Mouse (Mus musculus) stomach, embryonic 15.5 days (tissue): Measurements from ENCODE around the gene Neu4. TPM values are rescaled to one million over a fixed set of nuclear protein-coding genes. Genes with fewer than 3 reads are reported as not detected.

Experiments
- ATAC-seq: fragments of 200-750 bp; cut with Nextera tagmentation; 2 replicates; pipeline ENCODE4 v1.8.0; 2017; ENCODE audit warnings: low read depth, moderate number of reproducible peaks, moderate TSS enrichment; ENCODE audit not compliant: insufficient read depth, low FRiP score
- H3K27ac ChIP-seq: fragments of 300-500 bp; sonication (generic); 2 replicates; pipeline ENCODE4 v1.5.1; 2015; ENCODE audit warnings: mild to moderate bottlenecking, inconsistent platforms
- H3K27me3 ChIP-seq: fragments of 300-500 bp; sonication (generic); replicated peaks from 2 replicates; pipeline ENCODE4 v1.6.1; 2015; ENCODE audit warnings: inconsistent platforms
- H3K36me3 ChIP-seq: fragments of 300-500 bp; sonication (generic); 2 replicates; pipeline ENCODE4 v1.6.1; 2015; ENCODE audit warnings: inconsistent platforms
- H3K4me1 ChIP-seq: fragments of 300-500 bp; sonication (generic); 2 replicates; pipeline ENCODE4 v1.6.1; 2015; ENCODE audit warnings: inconsistent platforms
- H3K4me2 ChIP-seq: fragments of 300-500 bp; sonication (generic); 2 replicates; pipeline ENCODE4 v1.6.1; 2015; ENCODE audit warnings: mild to moderate bottlenecking, inconsistent platforms
- H3K4me3 ChIP-seq: fragments of 300-500 bp; sonication (generic); replicated peaks from 2 replicates; pipeline ENCODE4 v1.5.1; 2015; ENCODE audit warnings: inconsistent platforms
- H3K9ac ChIP-seq: fragments of 300-500 bp; sonication (generic); 2 replicates; pipeline ENCODE4 v1.6.1; 2015; ENCODE audit warnings: inconsistent platforms
- H3K9me3 ChIP-seq: fragments of 300-500 bp; sonication (generic); 2 replicates; pipeline ENCODE4 v1.6.1; 2016; ENCODE audit warnings: inconsistent platforms
- WGBS: fragments of 180-500 bp; shearing (Covaris S2); methylation state at CpG from one replicate; pipeline ENCODE4 v1.1.7; 2015; 5-methylcytosine and 5-hydroxymethylcytosine counted together
- polyA plus RNA-seq: library from polyadenylated mRNA; unstranded; fragments of >200 nt; fragmentation: Nextera tagmentation; extraction: Ambion mirVana; gene quantifications from 2 replicates; pipeline ENCODE4 v1.2.1, GENCODE M21; 2015

Neu4 gene
- polyA plus RNA-seq, 1 experiment from 2014 or later, result not detected

- no peak overlapping the region for H3K4me3 ChIP-seq
- H3K9ac ChIP-seq, result no peak overlapping the region
- H3K4me1 ChIP-seq, result no peaks in the 10 kb centered on the region
- no peaks in the 10 kb centered on the region for H3K9me3 ChIP-seq
- no peak for ATAC-seq
- 58% methylated on average over 3 of the region's 3 CpGs for WGBS
- no peak overlapping the region for H3K27ac ChIP-seq
- no peak overlapping the region for H3K4me2 ChIP-seq
- H3K36me3 ChIP-seq, result no peaks in the 10 kb centered on the region
- H3K27me3 ChIP-seq, result no peaks in the 10 kb centered on the region
Observed at GRCm38 (mm10) chr1:94011643-94012042, 8.6 kb upstream of the Neu4 start.

DNA sequence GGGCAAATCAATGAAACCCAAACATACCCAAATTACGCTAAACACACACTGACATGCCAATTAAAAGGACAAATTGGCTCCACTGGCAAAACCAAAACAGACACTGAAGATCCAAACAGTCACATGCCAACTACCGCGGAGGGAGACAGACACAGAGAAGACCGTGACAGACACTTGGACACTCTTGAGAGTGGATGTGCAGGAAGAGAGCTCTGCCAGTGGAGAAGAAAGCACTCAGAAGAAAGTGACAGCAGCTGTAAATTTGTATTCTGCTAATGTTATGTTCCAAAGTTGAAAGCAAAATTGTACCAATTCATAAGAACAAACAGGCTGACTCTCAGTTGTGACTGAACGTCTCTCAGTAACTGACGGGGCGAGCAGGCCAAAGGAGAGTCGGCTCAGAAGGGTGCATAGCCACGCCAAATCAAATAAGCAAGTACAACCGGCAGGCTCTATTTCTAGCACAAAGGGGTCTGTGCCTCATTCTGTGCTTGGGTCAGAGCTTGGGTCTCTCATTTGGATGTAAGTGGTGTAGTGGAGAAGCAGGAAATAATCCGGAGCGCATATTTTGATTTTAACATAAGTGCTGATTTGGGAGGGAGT, 7.4 kb downstream of the Neu4 start:
- no peak for ATAC-seq
- no peaks in the 10 kb centered on the region for H3K27me3 ChIP-seq
- H3K9me3 ChIP-seq, result no peaks in the 10 kb centered on the region
- H3K9ac ChIP-seq, result no peak overlapping the region
- no peaks in the 10 kb centered on the region for H3K36me3 ChIP-seq
- WGBS, result 79% methylated on average over 12 of the region's 12 CpGs
- no peak overlapping the region for H3K27ac ChIP-seq
- H3K4me2 ChIP-seq, result no peak overlapping the region
- no peak overlapping the region for H3K4me3 ChIP-seq
- no peaks in the 10 kb centered on the region for H3K4me1 ChIP-seq

DNA sequence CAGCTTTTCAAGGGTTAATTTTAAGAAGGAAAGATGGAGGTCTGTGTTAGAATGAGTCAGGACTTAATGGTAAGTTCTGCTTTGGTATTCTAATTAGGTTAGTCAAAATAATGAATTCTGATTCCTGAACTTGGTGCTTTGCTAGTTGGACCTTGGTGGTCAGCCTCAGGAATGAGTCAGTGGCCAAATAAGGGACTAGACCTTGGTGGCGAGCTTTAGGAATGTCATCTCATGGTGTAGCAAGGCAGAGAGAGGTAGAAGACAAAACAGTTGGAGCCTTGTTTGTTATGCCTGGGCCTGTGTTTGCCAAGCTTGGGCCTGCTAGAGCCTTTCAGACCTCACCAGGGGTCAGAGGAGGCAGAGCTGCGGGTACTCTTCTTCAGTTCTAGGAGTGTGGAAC, 8.5 kb downstream of the Neu4 start:
- Histone ChIP-seq H3K4me3 (no peak overlapping the region), H3K27ac (no peak overlapping the region), H3K9ac (no peak overlapping the region), H3K9me3 (no peaks in the 10 kb centered on the region), H3K4me2 (no peak overlapping the region), H3K36me3 (no peaks in the 10 kb centered on the region), H3K27me3 (no peaks in the 10 kb centered on the region), H3K4me1 (no peaks in the 10 kb centered on the region)
- ATAC-seq, result no peak
- WGBS, result 88% methylated on average over 2 of the region's 2 CpGs

GRCm38 (mm10) chr1:94033075-94033602, 12.9 kb downstream of the Neu4 start:
- Histone ChIP-seq H3K4me3 (no peak overlapping the region), H3K9me3 (no peaks in the 10 kb centered on the region), H3K36me3 (no peaks in the 10 kb centered on the region), H3K4me1 (0 out of 2 replicates have a peak, but pooled peaks cover 3% of the 10 kb centered on the region), H3K27ac (no peak overlapping the region), H3K4me2 (no peak overlapping the region), H3K9ac (no peak overlapping the region), H3K27me3 (no peaks in the 10 kb centered on the region)
- 77% methylated on average over 2 of the region's 2 CpGs for whole genome bisulfite sequencing
- no peak for ATAC-seq

GRCm38 (mm10) chr1:94034984-94035743, 14.9 kb downstream of the Neu4 start:
- peak; percentile 78 for ATAC-seq
- peak overlapping the region; percentile 28; the same call in 1 of the 2 replicates for H3K27ac ChIP-seq
- no peaks in the 10 kb centered on the region for H3K9me3 ChIP-seq
- no peaks in the 10 kb centered on the region for H3K27me3 ChIP-seq
- H3K9ac ChIP-seq, result no peak overlapping the region
- H3K4me3 ChIP-seq, result peak overlapping the region; percentile 35
- WGBS, result under 1% methylated on average over 25 of the region's 25 CpGs
- H3K4me1 ChIP-seq, result 0 out of 2 replicates have a peak, but pooled peaks cover 3% of the 10 kb centered on the region
- H3K36me3 ChIP-seq, result no peaks in the 10 kb centered on the region
- H3K4me2 ChIP-seq, result peak overlapping the region; percentile 72

DNA sequence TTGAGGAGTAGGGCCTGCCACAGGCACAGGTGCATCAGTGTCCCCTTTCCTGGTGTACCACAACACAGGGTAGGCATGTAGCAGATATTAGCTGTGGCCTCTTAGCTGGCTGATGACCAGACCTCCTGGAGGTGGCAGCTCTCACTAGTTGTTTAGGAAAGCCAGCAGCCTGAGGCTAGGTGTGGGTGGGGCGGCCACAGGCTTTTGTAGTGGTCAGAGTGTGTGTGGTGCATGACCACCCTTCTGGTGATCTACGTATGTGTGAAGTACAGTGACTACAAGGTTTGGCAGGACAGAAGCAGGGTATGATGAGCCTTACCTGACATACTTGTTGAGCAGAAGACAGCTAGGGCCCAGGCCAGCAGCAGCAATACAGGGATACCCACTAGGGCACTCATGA, 20.1 kb downstream of the Neu4 start:
- no peaks in the 10 kb centered on the region for H3K36me3 ChIP-seq
- WGBS, result 95% methylated on average over 2 of the region's 2 CpGs
- no peak overlapping the region for H3K9ac ChIP-seq
- H3K9me3 ChIP-seq, result no peaks in the 10 kb centered on the region
- ATAC-seq, result no peak
- no peak overlapping the region for H3K4me2 ChIP-seq
- 0 out of 2 replicates have a peak, but pooled peaks cover 3% of the 10 kb centered on the region for H3K4me1 ChIP-seq
- H3K4me3 ChIP-seq, result no peak overlapping the region
- no peaks in the 10 kb centered on the region for H3K27me3 ChIP-seq
- H3K27ac ChIP-seq, result no peak overlapping the region

DNA sequence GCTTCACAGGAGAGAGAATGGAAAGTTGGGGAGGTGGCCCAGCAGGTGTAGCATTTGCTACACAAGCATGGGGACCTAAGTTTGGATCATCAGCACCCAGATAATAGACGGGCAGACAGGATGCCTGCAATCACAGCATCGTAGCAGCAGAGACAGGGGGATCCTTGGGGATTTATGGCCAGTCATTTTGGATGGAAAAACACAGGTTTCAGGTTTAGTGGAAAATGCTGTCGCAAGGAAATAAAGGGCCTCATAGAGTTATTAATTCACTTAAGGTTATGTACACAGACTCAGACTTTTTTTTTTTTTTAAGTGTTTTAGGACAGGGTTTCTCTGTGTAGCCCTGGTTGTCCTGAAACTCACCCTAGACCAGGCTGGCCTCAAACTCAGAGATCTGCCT, 25.3 kb downstream of the Neu4 start:
- Histone ChIP-seq H3K27me3 (no peaks in the 10 kb centered on the region), H3K4me1 (no peaks in the 10 kb centered on the region), H3K27ac (no peak overlapping the region), H3K9ac (no peak overlapping the region), H3K9me3 (no peaks in the 10 kb centered on the region), H3K4me3 (no peak overlapping the region), H3K4me2 (no peak overlapping the region), H3K36me3 (no peaks in the 10 kb centered on the region)
- WGBS, result 62% methylated on average over 3 of the region's 3 CpGs
- no peak for ATAC-seq

GRCm38 (mm10) chr1:94046544-94046943, 26.3 kb downstream of the Neu4 start:
- Histone ChIP-seq H3K9ac (no peak overlapping the region), H3K36me3 (no peaks in the 10 kb centered on the region), H3K9me3 (no peaks in the 10 kb centered on the region), H3K27ac (no peak overlapping the region), H3K4me3 (no peak overlapping the region), H3K4me1 (no peaks in the 10 kb centered on the region), H3K27me3 (no peaks in the 10 kb centered on the region), H3K4me2 (no peak overlapping the region)
- 78% methylated on average over 4 of the region's 4 CpGs for WGBS
- ATAC-seq, result no peak

GRCm38 (mm10) chr1:94051104-94051503, 30.9 kb downstream of the Neu4 start:
- Histone ChIP-seq H3K27me3 (no peaks in the 10 kb centered on the region), H3K9me3 (no peaks in the 10 kb centered on the region), H3K27ac (no peak overlapping the region), H3K4me2 (no peak overlapping the region), H3K4me1 (no peaks in the 10 kb centered on the region), H3K9ac (no peak overlapping the region), H3K36me3 (no peaks in the 10 kb centered on the region), H3K4me3 (no peak overlapping the region)
- WGBS, result 90% methylated on average over 5 of the region's 5 CpGs
- ATAC-seq, result no peak

- Histone ChIP-seq H3K27ac (no peak within 1 kb of the TSS), H3K27me3 (no peaks in the 10 kb centered on the region), H3K4me3 (no peak within 1 kb of the TSS), H3K36me3 (no peaks in the 10 kb centered on the region), H3K9ac (no peak within 1 kb of the TSS), H3K4me1 (no peaks in the 10 kb centered on the region), H3K4me2 (no peak within 1 kb of the TSS), H3K9me3 (no peaks in the 10 kb centered on the region)
- ATAC-seq, result no peak
- 50% methylated on average over 6 of the region's 6 CpGs for WGBS
Observed at GRCm38 (mm10) chr1:94052373-94052772, 32.1 kb downstream of the Neu4 start, which contains the start of gene Pdcd1. TSS of gene Pdcd1 (minus strand) at chr1:94052553.

- H3K9ac ChIP-seq, result no peak overlapping the region
- no peak overlapping the region for H3K4me3 ChIP-seq
- 65% methylated on average over 7 of the region's 7 CpGs for WGBS
- no peaks in the 10 kb centered on the region for H3K36me3 ChIP-seq
- ATAC-seq, result no peak
- H3K27me3 ChIP-seq, result no peaks in the 10 kb centered on the region
- H3K4me1 ChIP-seq, result no peaks in the 10 kb centered on the region
- H3K4me2 ChIP-seq, result no peak overlapping the region
- no peak overlapping the region for H3K27ac ChIP-seq
- no peaks in the 10 kb centered on the region for H3K9me3 ChIP-seq
Observed at GRCm38 (mm10) chr1:94053530-94054216, 33.4 kb downstream of the Neu4 start.

- H3K27ac ChIP-seq, result no peak overlapping the region
- no peaks in the 10 kb centered on the region for H3K4me1 ChIP-seq
- H3K4me3 ChIP-seq, result no peak overlapping the region
- no peaks in the 10 kb centered on the region for H3K9me3 ChIP-seq
- no peaks in the 10 kb centered on the region for H3K27me3 ChIP-seq
- no peak overlapping the region for H3K4me2 ChIP-seq
- ATAC-seq, result no peak
- H3K9ac ChIP-seq, result no peak overlapping the region
- WGBS, result 63% methylated on average over 1 of the region's 1 CpGs
- H3K36me3 ChIP-seq, result no peaks in the 10 kb centered on the region
Observed at GRCm38 (mm10) chr1:94054481-94054880, 34.2 kb downstream of the Neu4 start.
